Mouse (Mus musculus): ENCODE data around the gene Chrm3. TPM values are rescaled to one million over a fixed set of nuclear protein-coding genes. Genes with fewer than 3 reads are reported as not detected.
A peak's percentile ranks its signal among the peaks of the same experiment; 100 is the strongest.

Chrm3 gene
- polyA plus RNA-seq, 1 experiment from 2014 or later, result 3.2 TPM

- H3K36me3 ChIP-seq (ENCODE audit: control insufficient read depth, insufficient read depth, low read length), result no peaks in the 10 kb centered on the region
- H3K9ac ChIP-seq (ENCODE audit: low read length), result no peak overlapping the region
- H3K4me2 ChIP-seq (ENCODE audit: low read depth, low read length), result no peak overlapping the region
- no peak overlapping the region for H3K27ac ChIP-seq (ENCODE audit: low read length)
- no peak for ATAC-seq (ENCODE audit: insufficient read depth, low FRiP score)
- no peak overlapping the region for H3K4me3 ChIP-seq (replicated peaks; ENCODE audit: low read length)
- H3K4me1 ChIP-seq (ENCODE audit: control insufficient read depth, insufficient read depth, low read length), result no peaks in the 10 kb centered on the region
- H3K9me3 ChIP-seq (replicated peaks; ENCODE audit: control insufficient read depth, low read length), result no peaks in the 10 kb centered on the region
- no peaks in the 10 kb centered on the region for H3K27me3 ChIP-seq (ENCODE audit: control insufficient read depth, insufficient read depth, low read length)
Observed at GRCm38 (mm10) chr13:9952619-9953018, 408.0 kb downstream of the Chrm3 start.

- Histone ChIP-seq H3K9me3 (replicated peaks; ENCODE audit: control insufficient read depth, low read length) (no peaks in the 10 kb centered on the region), H3K4me1 (ENCODE audit: control insufficient read depth, insufficient read depth, low read length) (no peaks in the 10 kb centered on the region), H3K27ac (ENCODE audit: low read length) (no peak overlapping the region), H3K9ac (ENCODE audit: low read length) (no peak overlapping the region), H3K4me3 (replicated peaks; ENCODE audit: low read length) (no peak overlapping the region), H3K36me3 (ENCODE audit: control insufficient read depth, insufficient read depth, low read length) (no peaks in the 10 kb centered on the region), H3K27me3 (ENCODE audit: control insufficient read depth, insufficient read depth, low read length) (no peaks in the 10 kb centered on the region), H3K4me2 (ENCODE audit: low read depth, low read length) (no peak overlapping the region)
- ATAC-seq (ENCODE audit: insufficient read depth, low FRiP score), result no peak
- 79% methylated on average over 1 of the region's 1 CpGs for WGBS
Observed at GRCm38 (mm10) chr13:9951376-9951775, 409.3 kb downstream of the Chrm3 start.

- Histone ChIP-seq H3K27ac (ENCODE audit: low read length) (no peak overlapping the region), H3K9me3 (replicated peaks; ENCODE audit: control insufficient read depth, low read length) (no peaks in the 10 kb centered on the region), H3K4me3 (replicated peaks; ENCODE audit: low read length) (no peak overlapping the region), H3K27me3 (ENCODE audit: control insufficient read depth, insufficient read depth, low read length) (no peaks in the 10 kb centered on the region), H3K9ac (ENCODE audit: low read length) (no peak overlapping the region), H3K4me1 (ENCODE audit: control insufficient read depth, insufficient read depth, low read length) (no peaks in the 10 kb centered on the region), H3K36me3 (ENCODE audit: control insufficient read depth, insufficient read depth, low read length) (no peaks in the 10 kb centered on the region), H3K4me2 (ENCODE audit: low read depth, low read length) (no peak overlapping the region)
- WGBS, result 90% methylated on average over 4 of the region's 4 CpGs
- ATAC-seq (ENCODE audit: insufficient read depth, low FRiP score), result no peak
Observed at GRCm38 (mm10) chr13:9949091-9949490, 411.6 kb downstream of the Chrm3 start.

GRCm38 (mm10) chr13:9940186-9940585 is 420.5 kb downstream of the Chrm3 start:
- Histone ChIP-seq H3K36me3 (ENCODE audit: control insufficient read depth, insufficient read depth, low read length) (no peaks in the 10 kb centered on the region), H3K9me3 (replicated peaks; ENCODE audit: control insufficient read depth, low read length) (no peaks in the 10 kb centered on the region), H3K9ac (ENCODE audit: low read length) (no peak overlapping the region), H3K4me3 (replicated peaks; ENCODE audit: low read length) (no peak overlapping the region), H3K4me1 (ENCODE audit: control insufficient read depth, insufficient read depth, low read length) (no peaks in the 10 kb centered on the region), H3K4me2 (ENCODE audit: low read depth, low read length) (no peak overlapping the region), H3K27ac (ENCODE audit: low read length) (no peak overlapping the region), H3K27me3 (ENCODE audit: control insufficient read depth, insufficient read depth, low read length) (no peaks in the 10 kb centered on the region)
- ATAC-seq (ENCODE audit: insufficient read depth, low FRiP score), result no peak
- WGBS, result 82% methylated on average over 1 of the region's 1 CpGs

GRCm38 (mm10) chr13:9938798-9939485 is 421.7 kb downstream of the Chrm3 start:
- ATAC-seq (ENCODE audit: insufficient read depth, low FRiP score), result no peak
- Histone ChIP-seq H3K4me1 (ENCODE audit: control insufficient read depth, insufficient read depth, low read length) (no peaks in the 10 kb centered on the region), H3K27ac (ENCODE audit: low read length) (no peak overlapping the region), H3K9me3 (replicated peaks; ENCODE audit: control insufficient read depth, low read length) (no peaks in the 10 kb centered on the region), H3K27me3 (ENCODE audit: control insufficient read depth, insufficient read depth, low read length) (no peaks in the 10 kb centered on the region), H3K9ac (ENCODE audit: low read length) (no peak overlapping the region), H3K4me2 (ENCODE audit: low read depth, low read length) (no peak overlapping the region), H3K36me3 (ENCODE audit: control insufficient read depth, insufficient read depth, low read length) (no peaks in the 10 kb centered on the region), H3K4me3 (replicated peaks; ENCODE audit: low read length) (no peak overlapping the region)
- 51% methylated on average over 3 of the region's 3 CpGs for WGBS

- Histone ChIP-seq H3K9me3 (replicated peaks; ENCODE audit: control insufficient read depth, low read length) (no peaks in the 10 kb centered on the region), H3K4me1 (ENCODE audit: control insufficient read depth, insufficient read depth, low read length) (no peaks in the 10 kb centered on the region), H3K27me3 (ENCODE audit: control insufficient read depth, insufficient read depth, low read length) (no peaks in the 10 kb centered on the region), H3K4me3 (replicated peaks; ENCODE audit: low read length) (no peak overlapping the region), H3K4me2 (ENCODE audit: low read depth, low read length) (no peak overlapping the region), H3K27ac (ENCODE audit: low read length) (no peak overlapping the region), H3K36me3 (ENCODE audit: control insufficient read depth, insufficient read depth, low read length) (no peaks in the 10 kb centered on the region), H3K9ac (ENCODE audit: low read length) (no peak overlapping the region)
- ATAC-seq (ENCODE audit: insufficient read depth, low FRiP score), result no peak
- 56% methylated on average over 4 of the region's 4 CpGs for WGBS
Observed at GRCm38 (mm10) chr13:9932714-9933113, 427.9 kb downstream of the Chrm3 start.

GRCm38 (mm10) chr13:9930606-9931005 is 430.0 kb downstream of the Chrm3 start:
- H3K4me2 ChIP-seq (ENCODE audit: low read depth, low read length), result no peak overlapping the region
- H3K36me3 ChIP-seq (ENCODE audit: control insufficient read depth, insufficient read depth, low read length), result no peaks in the 10 kb centered on the region
- H3K9ac ChIP-seq (ENCODE audit: low read length), result no peak overlapping the region
- H3K4me1 ChIP-seq (ENCODE audit: control insufficient read depth, insufficient read depth, low read length), result no peaks in the 10 kb centered on the region
- ATAC-seq (ENCODE audit: insufficient read depth, low FRiP score), result no peak
- 74% methylated on average over 1 of the region's 1 CpGs for WGBS
- no peak overlapping the region for H3K4me3 ChIP-seq (replicated peaks; ENCODE audit: low read length)
- H3K9me3 ChIP-seq (replicated peaks; ENCODE audit: control insufficient read depth, low read length), result no peaks in the 10 kb centered on the region
- H3K27me3 ChIP-seq (ENCODE audit: control insufficient read depth, insufficient read depth, low read length), result no peaks in the 10 kb centered on the region
- no peak overlapping the region for H3K27ac ChIP-seq (ENCODE audit: low read length)

- Histone ChIP-seq H3K27ac (ENCODE audit: low read length) (no peak overlapping the region), H3K36me3 (ENCODE audit: control insufficient read depth, insufficient read depth, low read length) (no peaks in the 10 kb centered on the region), H3K4me1 (ENCODE audit: control insufficient read depth, insufficient read depth, low read length) (no peaks in the 10 kb centered on the region), H3K27me3 (ENCODE audit: control insufficient read depth, insufficient read depth, low read length) (no peaks in the 10 kb centered on the region), H3K9ac (ENCODE audit: low read length) (no peak overlapping the region), H3K9me3 (replicated peaks; ENCODE audit: control insufficient read depth, low read length) (no peaks in the 10 kb centered on the region), H3K4me3 (replicated peaks; ENCODE audit: low read length) (no peak overlapping the region), H3K4me2 (ENCODE audit: low read depth, low read length) (no peak overlapping the region)
- WGBS, result 44% methylated on average over 2 of the region's 2 CpGs
- 0 out of 2 replicates have a peak, but pooled peaks have one; percentile 33 for ATAC-seq (ENCODE audit: insufficient read depth, low FRiP score)
Observed at GRCm38 (mm10) chr13:9929978-9930377, 430.7 kb downstream of the Chrm3 start.

GRCm38 (mm10) chr13:9921150-9921549 is 439.5 kb downstream of the Chrm3 start:
- 94% methylated on average over 1 of the region's 1 CpGs for WGBS
- Histone ChIP-seq H3K27me3 (ENCODE audit: control insufficient read depth, insufficient read depth, low read length) (no peaks in the 10 kb centered on the region), H3K4me1 (ENCODE audit: control insufficient read depth, insufficient read depth, low read length) (no peaks in the 10 kb centered on the region), H3K9ac (ENCODE audit: low read length) (no peak overlapping the region), H3K4me3 (replicated peaks; ENCODE audit: low read length) (no peak overlapping the region), H3K36me3 (ENCODE audit: control insufficient read depth, insufficient read depth, low read length) (no peaks in the 10 kb centered on the region), H3K9me3 (replicated peaks; ENCODE audit: control insufficient read depth, low read length) (no peaks in the 10 kb centered on the region), H3K4me2 (ENCODE audit: low read depth, low read length) (no peak overlapping the region), H3K27ac (ENCODE audit: low read length) (no peak overlapping the region)
- no peak for ATAC-seq (ENCODE audit: insufficient read depth, low FRiP score)
